Mouse (Mus musculus): Measurements from ENCODE around the gene Galnt9.

Galnt9 gene

DNA sequence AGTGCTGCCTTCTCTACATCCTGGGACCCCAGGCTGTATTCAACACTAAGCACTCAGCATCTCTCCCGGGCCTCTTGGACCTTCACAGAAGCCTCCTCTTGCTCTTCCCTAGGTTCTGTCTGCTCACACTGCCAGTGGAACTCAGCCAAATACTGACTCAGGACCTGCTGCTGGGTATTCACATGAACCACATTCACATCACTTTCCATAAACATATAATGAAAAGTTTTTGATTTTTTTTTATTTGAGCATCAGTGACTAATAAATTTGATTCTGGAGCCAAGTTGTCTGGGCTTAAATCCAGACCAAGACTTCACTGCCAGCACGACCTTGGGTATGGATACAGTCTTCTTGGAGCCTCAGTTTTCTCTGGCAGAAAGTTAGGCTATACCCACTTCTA lies 3.2 kb upstream of the Galnt9 start:
- DNase-seq (ENCODE audit: low spot score): no peak

DNA sequence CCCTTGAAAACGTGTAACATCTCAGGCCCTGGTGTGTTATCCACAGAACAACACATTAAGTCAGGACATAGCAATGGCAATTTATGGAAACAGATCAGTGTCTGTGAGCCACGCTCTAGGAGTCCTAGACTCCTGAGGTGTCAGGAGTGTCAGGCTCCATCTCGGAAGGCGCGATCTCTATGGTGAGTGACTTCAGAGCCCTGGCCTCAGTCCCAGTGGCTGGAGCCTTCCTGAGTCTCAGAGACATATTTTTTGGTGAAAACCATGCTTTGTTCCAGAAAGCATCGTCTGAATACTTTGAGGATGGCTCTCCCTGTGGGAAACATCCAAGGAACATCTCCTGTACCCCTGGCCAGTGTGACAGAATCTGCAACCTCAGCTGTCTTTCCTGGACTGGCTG lies 2.7 kb upstream of the Galnt9 start:
- DNase-seq (ENCODE audit: low spot score): no peak

DNA sequence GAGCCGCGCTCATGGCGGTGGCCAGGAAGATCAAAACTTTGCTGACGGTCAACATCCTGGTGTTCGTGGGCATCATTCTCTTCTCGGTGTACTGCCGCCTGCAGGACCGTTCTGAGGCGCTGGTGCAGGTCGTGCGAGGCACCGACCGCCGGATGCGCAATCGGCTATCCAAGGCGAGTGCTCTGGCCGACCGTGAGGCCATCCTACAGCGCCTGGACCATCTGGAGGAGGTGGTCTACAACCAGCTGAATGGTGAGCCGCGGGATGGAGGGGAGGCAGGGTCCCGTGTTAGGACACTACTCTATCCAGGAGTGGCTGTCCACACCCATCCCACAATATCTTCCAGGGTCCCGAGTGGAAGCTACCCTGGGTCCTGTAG lies 525 bp downstream of the Galnt9 start:
- DNase-seq (ENCODE audit: low spot score): no peak

DNA sequence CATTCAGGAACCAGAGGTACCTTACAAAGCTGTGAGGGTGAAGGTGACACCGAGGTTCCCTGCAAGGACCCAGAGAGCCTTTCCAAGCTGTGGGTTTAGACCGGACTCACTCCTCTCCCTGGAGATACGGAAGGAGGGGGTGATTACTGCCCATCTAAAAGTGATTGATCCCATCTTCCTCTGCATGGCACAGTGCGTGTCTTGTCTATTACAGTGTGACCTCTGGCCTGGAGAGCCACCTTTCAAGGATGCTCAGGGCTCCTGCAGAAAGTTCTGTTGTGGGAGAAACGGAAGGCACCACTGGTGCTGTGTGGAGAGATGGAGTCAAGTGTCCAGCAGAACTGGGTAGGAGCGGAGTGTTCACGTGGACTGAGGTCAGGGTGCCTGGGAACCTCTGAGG lies 1.2 kb downstream of the Galnt9 start:
- no peak for DNase-seq (ENCODE audit: low spot score)

DNA sequence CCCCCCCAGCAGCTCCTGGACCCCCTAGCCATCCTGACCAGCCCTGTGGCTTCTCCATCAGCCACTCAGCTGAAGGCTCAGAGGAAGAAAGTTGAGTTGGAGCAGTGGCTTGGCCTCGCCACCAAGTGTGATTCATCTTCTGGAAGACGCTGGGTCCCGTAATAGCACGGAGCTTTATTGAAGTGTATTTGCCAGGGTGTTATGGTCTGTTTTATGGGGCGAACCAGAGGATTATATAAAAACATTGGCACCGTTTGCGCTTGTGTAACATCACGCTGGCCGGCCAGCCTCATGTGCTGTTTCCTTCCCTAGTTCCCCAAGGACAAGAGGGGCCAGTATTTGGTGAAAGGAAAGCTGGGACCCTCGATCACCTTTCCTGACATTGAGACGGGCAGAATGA lies 2.0 kb downstream of the Galnt9 start:
- DNase-seq (ENCODE audit: low spot score): no peak

DNA sequence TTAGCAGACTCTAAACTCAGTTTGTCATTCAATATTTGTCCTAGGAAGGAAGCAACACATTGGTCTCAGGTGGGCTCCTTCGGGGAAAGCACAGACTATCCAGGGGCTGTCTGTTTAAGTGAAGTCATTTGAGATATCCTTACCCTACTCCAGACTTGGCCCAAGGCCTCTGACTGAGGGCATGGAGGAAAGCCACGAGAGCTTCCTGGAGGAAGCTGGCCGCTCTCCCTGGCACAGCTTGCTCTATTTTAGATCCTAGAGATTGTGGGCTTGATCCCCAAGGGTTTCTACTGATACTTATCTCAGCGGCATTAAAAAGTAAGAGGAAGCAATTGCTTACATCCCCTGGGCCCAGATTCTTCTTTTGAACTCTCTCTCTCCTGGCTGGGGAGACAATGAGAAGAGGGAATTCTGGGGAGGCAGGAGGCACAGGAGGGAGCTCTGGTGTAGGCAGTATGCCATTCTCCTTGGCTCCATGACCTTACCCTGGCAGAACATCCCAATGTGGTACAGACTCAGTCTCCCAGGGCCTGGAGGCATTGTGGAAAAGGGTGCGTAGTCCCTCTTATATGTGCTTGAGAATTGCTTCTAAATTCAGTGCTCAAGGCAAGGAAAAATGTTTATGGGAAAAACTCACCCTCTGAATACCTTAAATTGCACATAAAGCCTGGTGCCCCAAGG lies 2.7 kb downstream of the Galnt9 start:
- DNase-seq (ENCODE audit: low spot score): no peak

DNA sequence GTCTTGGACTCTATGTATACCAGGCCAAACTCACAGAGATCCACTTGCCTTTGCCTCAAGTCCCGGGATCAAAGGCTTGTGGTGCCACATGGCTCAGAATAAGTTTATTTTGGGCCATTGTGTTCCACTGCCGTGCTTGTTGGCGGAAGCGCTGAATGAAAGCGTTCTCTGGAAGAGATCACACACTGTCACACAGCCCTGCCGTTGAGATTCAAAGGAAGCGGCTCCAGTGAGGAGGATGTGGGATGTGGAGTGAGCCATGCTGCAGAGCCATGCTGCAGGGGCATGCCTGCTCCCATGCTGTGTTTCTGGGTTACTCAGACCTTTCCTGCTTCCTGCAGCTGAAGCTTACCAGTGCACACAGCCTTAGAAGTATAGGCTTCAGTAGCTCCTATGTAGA lies 4.3 kb downstream of the Galnt9 start:
- no peak for DNase-seq (ENCODE audit: low spot score)

DNA sequence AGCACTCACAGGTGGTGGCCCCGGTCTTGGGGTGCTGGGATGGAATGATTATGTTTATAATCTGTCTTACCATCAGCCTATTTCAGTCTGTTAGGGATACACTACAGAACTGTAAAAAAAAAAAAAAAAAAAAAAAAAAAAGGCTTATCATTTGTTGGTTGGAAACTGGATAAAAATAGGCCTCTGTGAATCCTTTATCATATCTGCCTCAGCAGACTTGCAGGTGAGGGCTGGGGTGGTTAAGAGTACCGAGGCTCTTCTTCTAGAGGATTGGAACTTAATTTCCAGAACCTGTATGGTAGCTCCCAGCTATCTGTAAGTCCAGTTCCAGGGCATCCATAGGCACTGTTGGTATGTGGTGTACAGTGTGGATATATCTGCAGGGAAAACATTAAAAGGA lies 6.0 kb downstream of the Galnt9 start:
- DNase-seq (ENCODE audit: low spot score): no peak

DNA sequence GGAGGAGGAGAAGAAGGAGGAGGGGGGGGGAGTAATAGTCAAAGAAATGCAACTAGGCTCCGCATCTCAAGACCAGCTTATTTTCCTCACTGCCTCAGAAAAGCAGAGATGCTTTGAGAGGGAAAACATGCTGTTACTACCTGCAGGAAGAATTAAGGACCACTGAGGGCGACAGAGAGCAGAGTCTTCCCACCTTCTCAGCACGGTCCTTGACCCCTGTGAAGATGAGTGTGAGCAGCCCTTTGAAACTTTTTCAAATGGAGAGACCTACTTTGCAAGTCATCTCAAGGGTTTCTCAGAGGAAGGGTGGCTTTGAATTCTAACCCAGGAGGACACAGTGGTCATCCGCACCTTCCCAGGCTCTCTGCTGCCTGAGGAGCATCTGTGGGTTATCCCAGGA lies 6.7 kb downstream of the Galnt9 start:
- DNase-seq (ENCODE audit: low spot score): no peak

DNA sequence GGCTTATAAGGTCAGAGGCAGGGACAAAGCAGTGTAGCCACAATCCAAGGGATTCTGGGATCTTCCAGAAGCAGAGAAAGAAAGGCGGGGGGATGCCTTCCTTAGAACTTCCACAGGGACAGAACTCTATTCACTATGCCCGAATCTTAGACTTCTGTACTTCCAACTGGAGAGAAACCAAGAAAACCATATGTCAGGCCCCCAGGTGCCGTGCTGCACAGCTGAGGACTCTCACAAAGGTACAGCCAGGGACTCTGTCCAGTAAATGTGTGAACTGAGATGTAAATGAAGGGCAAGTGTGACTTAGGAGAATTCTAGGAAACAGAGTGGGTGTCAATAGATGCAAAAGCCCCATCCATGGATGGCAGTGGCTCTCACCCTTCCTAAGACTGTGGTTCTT lies 7.8 kb downstream of the Galnt9 start:
- DNase-seq (ENCODE audit: low spot score): no peak

DNA sequence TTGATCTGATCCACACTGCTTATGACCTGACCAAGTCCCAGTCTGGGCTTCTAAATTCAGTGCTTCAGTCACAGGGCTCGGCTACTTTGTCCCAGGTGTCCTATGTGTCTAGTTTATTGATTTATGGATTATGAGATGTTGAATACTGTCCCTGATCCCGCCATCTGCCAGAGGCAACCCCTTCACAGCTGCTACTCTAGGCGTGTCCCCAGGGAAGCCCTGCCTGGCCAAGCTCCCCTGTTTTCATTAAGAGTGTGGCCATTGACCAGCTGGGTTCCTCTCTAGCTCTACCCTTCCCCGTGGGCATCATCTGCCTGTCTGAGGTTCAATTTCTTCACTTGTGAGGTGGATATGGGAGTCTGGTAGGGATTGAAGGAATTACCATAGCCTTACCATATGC lies 9.2 kb downstream of the Galnt9 start:
- no peak for DNase-seq (ENCODE audit: low spot score)

DNA sequence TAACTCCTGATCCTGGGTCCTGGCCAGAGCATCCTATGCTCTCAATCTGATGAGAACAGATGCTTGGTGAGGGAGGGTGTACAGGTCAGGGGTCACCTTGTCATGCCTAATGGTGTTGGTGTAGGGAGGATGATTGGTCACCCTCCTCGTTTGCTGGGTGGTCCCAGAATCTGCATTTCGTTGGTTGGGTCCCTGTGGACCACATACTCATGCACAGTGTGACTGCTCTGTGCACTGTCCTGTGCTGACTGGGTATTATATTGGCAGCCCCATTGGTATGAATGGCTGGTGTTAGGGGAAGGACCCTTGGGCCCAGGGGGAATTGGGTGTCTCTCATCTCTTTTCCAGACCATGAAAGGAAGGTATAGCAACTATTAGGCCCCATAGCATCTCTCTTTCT lies 11.0 kb downstream of the Galnt9 start:
- no peak for DNase-seq (ENCODE audit: low spot score)

DNA sequence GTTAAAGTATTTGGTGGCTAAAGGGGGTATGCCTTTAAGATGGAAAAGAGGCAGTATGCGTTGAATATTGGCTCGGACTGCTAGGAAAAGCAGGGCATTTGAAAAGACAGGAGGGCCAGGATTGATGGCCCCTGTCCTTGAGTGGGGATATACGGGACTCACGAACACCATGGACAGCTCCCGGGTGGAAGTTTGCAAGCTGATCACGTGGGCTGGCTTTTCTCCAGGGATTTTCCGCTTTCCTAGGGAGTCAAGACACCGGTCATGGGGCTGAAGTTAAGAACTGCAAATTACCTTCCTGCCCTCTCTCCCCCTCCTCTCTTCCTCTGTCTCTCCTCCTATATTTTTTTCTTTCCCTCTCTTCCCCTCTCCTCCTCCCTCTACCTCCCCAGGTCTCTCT lies 14.2 kb downstream of the Galnt9 start:
- DNase-seq (ENCODE audit: low spot score): peak; percentile 91

DNA sequence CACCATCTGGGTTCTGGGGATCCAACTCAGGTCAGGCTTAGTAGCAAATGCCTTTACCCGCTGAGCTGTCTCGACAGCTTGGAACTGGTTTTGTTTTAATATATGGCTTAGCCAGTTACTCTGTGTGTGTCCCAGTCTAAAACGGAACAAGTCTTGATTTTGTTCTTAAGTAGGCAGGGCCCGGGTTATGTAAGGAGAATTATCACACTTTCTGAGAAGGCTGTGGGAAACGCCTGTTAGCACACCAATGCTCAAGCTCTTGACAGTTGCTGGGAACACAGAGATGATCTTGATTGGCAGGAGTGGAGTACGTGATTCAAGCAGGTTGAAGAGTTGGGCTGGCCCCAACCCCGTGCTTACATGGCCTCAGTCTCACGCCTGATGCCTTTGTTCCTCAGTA lies 15.5 kb downstream of the Galnt9 start:
- DNase-seq (ENCODE audit: low spot score): no peak

DNA sequence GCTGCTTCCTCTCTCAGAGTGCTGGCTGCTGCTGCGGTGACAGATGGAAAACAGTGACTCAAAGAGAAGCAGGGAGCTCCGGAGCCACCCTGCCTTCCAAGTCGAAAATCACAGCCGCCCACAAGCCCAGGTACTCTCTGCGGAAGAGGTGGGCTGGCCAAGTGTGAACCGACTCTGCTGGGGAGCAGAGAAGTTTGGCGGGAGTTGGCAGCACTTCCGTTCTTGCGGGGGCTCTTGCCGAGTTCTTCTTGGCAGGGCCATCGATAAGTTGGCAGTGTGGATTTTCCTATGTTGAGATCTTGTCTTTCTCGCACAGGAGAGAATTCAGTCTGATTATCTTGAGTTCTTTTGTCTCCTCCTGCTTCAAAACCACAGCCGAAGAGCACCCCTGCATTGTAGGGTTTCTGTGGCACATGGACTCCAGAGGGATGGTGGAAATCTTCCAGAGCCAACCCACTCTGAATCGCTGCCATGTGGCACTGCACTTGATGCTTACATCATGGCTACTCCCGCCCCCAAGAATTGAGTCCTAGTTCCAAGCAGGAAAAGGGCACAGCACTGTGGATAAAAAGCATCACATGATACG lies 18.7 kb downstream of the Galnt9 start:
- DNase-seq (ENCODE audit: low spot score): no peak

DNA sequence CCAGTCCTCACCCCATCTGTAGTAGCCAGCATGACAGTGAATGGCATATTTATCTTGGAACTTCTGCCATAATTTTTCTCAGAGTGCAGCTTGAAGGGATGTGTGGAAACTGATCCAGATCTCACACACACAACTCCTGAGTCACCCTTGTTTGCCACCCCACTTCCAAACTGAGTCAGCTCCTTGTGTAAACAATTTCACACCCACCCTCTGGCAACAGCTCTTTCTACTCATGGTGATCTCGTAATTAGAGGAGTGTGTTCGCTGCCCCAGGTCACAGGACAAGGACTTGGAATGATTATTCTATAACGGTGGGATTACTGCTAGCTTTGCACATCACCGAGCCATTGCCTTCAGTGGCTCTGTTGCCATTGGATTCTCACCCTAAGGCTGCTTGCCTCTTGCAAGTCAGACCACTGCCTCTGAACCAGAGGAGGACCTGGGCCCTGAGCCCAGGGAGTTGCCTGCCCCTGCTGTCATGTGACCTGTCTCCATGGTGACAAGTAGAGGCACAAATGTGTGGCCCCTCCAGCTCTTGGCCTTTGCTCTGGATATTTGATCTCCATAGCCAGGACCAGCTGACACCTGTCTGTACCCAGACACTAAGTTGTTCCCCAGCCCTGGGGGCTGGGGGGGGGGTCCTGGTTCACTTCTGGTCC lies 21.0 kb downstream of the Galnt9 start:
- no peak for DNase-seq (ENCODE audit: low spot score)

DNA sequence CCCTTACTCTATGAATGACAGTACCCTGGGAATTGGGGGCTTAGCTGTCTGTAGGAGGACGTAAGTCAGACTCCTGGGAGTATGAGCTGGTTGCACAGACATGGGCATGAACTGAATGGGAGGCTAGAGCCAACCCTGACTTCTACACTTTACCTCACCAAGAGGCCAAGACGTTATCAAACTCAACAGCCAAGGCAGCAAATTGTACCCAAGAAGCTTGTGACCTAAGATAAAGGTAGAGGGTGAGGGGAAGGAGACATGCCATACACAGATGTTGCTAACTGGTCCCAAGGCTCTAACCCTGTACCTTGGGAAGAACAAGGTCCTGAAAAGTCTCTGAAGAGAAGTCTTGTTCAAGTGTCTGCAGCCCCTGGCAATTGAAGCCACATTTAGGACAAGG lies 23.4 kb downstream of the Galnt9 start:
- DNase-seq (ENCODE audit: low spot score): no peak

DNA sequence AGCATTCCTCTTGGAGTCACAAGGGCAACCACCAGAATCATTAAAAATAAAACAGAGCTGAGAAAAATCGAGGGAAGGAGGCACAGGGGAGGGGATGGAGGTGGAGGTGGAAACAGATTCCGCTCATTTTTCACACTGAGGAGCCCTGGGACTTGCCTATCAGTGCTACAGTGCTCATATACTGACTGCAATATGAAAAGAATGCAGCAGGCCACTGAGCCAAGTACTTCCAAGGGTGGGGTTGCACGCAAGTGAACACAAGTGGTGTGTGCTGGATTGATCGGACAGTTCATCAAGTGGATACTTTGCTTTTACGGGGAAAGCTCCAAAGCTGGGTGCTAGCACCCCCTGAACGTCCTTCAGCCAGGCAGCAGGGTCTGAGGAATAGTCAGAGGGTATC lies 30.7 kb downstream of the Galnt9 start:
- DNase-seq (ENCODE audit: low spot score): no peak

DNA sequence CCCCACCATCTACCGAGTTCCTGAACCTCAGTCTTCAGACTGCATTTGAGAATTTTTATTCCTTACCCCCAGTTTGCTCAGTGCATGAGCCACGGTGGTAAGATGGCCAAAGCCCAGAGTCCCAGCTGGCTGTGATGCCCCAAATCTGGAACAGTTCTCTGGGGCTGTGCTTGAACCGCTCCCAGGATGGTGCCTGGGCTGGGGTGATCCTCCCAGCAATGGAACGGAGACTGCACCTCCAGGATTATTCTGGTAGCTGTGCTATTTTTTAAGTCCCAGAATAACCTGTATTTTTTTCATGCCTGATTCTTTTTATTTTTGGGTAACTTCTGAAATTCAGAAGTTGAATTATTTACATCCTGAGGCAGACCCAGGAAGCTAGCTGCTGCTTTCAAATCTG lies 35.1 kb downstream of the Galnt9 start:
- no peak for DNase-seq (ENCODE audit: low spot score)

DNA sequence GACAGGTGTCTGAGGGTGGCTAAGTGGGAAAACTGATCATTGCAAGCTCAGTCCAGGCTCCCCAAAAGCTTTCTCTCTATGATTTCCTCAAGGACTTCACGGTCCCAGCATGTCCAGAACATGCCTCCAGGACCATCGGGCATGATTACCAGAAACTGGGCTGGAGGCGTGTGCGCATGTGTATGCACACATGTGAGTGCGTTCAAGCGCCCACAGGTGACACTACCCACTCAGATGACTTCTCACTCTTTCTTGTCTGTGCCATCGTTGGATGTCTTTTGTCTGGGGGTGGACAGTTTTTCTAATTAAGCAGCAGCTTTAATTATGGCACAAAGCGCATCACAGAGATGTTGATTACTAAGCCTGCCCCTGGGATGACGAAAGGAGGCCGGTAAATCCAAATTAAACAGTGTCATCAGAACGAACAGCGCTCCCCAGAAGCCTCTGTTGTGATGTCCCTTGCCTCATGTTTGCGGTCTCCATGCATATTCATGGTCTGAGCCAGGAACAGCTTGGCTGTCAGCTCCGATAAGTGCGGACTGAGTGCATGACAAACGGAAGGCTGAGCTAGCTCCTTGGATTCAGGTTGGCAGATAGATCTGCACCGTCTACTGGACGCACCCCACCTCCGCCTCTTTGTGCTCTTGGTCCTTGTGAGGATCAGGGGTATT lies 36.5 kb downstream of the Galnt9 start:
- DNase-seq (ENCODE audit: low spot score): no peak

DNA sequence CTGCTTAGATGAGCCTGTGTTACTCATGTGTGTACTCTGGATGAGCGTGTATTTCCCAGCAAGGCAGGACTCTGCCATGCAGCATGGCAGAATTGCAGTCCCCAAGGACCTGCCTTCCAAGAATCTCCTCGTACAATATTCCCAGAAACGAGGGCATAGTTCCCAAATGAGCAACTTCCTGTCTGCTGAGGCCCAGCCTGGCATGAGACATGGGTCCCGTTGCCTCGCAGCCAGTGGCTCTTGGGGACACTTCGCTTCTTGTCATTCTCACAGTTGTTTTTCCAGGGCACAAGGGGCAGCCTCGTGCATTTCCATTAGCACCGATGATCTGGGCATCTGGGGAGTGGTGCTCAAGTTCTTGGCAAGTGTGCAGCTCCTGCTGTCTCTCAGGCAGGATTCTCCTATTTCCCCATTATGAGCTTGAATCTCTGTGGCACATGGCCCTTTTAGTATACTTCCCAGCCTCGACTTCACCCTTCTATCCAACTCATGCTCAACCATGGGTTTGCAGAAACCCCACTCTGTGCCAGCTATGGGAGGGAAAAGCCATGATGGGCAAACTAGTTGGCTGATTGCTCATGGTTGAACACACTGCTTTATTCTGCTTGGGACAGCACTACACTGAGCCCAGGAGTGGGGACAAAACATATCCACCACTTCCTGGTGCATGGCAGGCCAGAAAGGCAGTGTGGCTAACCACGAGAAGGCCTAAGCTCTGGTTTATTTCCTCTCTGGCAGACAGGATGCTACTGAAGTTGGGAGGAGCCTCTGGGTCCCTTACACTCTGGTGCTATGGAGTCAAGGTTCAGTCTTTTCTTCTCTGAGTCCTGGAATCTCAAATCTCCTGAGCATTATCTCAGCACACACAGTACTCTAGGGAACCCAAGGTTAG lies 38.7 kb downstream of the Galnt9 start:
- DNase-seq (ENCODE audit: low spot score): no peak

DNA sequence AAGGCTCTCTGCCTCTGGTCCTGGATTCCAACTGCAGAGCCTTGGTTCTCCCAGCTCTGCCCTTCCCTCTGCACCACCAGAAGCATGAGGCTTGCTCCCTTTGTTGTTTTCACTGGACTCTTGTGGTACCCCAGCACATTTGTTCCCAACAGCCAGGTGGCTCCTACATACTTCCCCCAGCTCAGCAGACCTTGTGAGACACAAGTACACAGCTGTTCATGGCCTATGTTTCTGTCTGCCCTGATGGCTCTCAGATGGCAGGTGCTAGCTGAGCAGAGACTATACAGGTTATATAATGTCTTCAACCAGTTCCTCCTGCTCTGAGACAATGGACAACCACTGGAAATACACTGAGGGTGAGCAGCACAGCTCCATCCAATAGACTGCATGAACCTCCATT lies 43.3 kb downstream of the Galnt9 start:
- no peak for DNase-seq (ENCODE audit: low spot score)

All from testis, postnatal 10 days (tissue).